Mouse (Mus musculus) CD4-positive, CD25-positive, alpha-beta regulatory T cell, adult 4 months (primary cell): ENCODE measurements around the gene Bahcc1. TPM values are rescaled to one million over a fixed set of nuclear protein-coding genes. Genes with fewer than 3 reads are reported as not detected.

Experiments used
- ATAC-seq: one replicate; pipeline ENCODE4 v1.8.0; 2017
- polyA plus RNA-seq, 2 experiments: library from polyadenylated mRNA; unstranded; fragments of 100-300 nt; shearing (Covaris generic); gene quantifications; one replicate each; pipeline ENCODE4 v1.2.1; 2017

Bahcc1 gene
- polyA plus RNA-seq, 2 experiments from 2014 or later, result not detected

GRCm38 (mm10) chr11:120208848-120209247, 23.9 kb upstream of the Bahcc1 start:
- no peak for ATAC-seq

DNA sequence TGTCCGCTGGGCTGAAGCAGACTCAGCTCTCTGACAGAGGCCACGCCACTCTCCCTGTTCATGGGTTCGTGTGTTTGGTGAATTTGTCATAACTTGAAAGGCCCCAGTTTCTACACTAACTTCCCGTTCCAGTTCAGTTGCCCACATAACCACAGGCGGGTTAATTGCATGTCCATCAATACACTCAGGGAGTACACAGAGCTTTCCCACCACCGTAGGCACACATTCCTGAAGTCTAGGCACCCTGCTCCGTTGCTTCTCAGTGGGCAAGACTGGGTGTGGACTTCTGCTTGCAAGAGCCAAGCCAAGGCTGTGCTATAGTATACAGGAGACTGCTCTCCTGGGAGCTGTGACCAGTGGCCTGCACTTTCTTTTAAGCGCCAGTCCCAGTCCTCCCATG, 23.3 kb upstream of the Bahcc1 start:
- no peak for ATAC-seq

DNA sequence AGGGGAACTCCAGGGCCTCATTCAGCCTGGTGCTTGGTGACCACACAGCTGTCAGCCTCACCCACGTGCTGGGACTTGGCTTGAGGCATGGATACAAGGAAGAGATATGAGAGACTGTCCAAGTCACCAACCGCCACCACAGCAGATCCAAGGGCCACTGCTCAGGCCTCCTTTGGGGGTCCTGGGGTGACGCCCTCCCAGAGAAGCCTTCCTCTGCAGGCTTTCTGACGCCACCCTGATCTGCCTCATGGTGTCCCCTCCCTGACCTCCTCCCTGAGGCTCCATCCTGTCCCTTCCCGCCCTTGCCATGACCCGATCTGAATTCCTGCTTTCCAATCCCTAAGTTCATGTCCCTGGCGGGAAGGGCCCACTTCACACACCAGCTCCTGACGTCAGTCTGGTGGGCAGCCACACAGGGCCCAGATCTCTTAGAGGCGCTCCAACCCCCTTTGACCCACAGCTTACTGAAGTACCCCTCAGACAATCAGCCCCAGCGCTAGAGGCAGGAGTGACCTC, 17.0 kb upstream of the Bahcc1 start:
- ATAC-seq, result no peak

- ATAC-seq, result no peak
Observed at GRCm38 (mm10) chr11:120216540-120217324, 16.0 kb upstream of the Bahcc1 start.

- no peak for ATAC-seq
Observed at GRCm38 (mm10) chr11:120218176-120218856, 14.4 kb upstream of the Bahcc1 start.

GRCm38 (mm10) chr11:120218946-120219345, 13.8 kb upstream of the Bahcc1 start:
- ATAC-seq, result no peak

DNA sequence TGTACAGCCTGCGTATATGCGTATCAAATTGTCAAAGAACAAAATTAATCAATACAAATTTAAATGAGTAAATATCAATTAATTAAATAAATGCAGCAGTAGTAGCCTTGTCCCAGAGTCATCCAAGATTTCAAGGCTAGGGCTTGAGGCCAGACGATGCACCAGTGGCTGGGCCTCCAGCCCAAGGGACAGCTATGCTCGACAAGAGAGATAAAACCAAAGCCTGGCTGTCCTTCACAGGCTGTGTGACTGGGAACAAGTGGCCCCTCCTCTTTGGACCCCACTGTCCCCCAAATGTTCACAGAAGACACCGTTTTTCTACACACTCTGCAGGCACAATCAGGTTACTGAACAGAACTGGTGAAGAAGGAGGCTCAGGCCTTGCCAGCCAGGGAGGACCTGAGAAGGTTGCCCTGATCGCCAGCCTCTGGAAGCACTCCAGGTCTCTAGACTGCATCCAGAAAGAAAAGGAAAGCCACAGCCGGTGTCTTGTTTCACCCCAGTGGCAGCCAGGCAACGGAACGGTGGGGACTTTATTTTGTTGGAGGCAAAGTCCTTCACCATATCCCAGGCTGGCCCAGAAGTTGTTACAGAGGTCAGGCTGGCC, 12.7 kb upstream of the Bahcc1 start:
- no peak for ATAC-seq

GRCm38 (mm10) chr11:120220963-120221827, 11.6 kb upstream of the Bahcc1 start:
- no peak for ATAC-seq

- ATAC-seq, result no peak
Observed at GRCm38 (mm10) chr11:120222425-120223104, 10.2 kb upstream of the Bahcc1 start.

DNA sequence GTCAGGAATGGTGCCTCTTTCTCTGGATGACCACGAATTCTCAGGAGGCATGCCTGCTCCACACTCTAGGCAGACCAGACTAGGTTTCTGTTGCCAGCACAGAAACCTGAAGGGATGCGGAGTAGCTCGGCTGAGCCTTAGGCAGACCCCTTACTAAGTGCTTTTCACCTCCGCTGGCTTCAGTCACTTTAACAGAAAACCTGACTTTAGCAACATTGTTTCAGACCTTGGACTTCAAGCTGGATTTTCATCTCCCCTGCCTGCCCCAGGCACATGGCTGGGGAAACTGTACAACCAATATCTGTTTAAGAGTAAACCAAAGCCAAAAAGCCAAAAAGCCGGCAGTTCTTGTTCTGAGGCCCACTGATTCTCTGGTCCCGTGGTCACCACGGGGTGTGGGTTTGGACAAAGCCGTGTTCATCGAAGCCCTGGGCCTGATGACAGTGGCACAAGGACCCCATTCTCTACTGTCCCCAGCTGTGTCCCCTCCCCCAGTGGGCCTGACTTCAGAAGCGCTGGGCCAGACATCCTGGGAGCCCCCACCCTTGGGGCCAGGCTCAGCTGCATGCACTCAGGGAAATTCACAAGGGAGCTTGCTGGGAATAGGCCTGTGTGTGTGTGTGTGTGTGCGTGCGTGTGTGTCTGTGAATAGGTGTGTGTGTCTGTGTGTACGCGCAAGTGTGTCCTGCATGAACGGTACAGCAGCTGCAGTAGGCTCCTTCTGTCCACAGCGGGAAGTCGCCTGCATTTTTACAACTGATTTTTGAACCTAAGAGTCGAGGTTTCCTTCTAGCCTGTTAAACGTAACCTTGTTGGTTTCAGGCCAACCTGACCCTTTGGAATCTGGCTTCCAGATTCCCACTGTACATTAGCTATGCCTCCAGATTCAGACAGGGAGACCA, 8.9 kb upstream of the Bahcc1 start:
- no peak for ATAC-seq

DNA sequence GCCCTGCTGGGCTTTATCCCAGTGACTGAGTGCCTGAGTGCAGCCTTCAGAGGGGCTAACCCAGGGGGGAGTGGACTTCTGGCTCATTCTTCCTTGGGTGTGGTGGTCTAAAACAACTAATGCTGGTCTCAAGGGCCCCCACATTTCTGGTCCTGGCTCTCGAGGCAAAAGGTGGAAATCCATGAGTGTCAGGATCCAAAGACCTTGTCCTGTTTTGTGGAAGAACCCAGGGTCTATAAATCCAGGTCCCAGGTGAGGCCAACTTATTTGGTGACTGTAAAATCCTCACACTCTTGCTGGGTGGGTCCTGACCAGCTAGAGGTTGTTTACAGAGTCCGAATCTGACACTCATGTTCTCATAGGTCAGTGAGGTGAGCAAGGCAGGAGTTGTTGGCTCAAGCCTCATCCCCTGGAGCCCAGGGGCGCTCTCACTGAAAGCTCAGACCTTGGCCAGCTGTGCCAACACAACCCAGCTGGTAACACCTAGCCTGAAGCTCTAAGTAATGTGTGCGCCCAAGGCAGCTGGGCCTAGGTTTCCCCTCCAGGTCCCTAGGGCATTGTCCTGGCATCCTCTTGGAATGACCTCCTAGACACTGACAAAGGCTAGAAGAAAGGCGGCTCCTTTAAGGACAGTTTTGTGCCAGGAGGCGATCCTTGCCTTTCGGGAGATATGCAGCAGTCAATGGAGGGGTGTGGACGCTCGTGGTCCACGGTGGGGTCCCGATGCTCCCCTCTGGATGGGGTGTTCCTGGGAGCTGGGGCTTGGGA, 8.1 kb upstream of the Bahcc1 start:
- ATAC-seq, result no peak

DNA sequence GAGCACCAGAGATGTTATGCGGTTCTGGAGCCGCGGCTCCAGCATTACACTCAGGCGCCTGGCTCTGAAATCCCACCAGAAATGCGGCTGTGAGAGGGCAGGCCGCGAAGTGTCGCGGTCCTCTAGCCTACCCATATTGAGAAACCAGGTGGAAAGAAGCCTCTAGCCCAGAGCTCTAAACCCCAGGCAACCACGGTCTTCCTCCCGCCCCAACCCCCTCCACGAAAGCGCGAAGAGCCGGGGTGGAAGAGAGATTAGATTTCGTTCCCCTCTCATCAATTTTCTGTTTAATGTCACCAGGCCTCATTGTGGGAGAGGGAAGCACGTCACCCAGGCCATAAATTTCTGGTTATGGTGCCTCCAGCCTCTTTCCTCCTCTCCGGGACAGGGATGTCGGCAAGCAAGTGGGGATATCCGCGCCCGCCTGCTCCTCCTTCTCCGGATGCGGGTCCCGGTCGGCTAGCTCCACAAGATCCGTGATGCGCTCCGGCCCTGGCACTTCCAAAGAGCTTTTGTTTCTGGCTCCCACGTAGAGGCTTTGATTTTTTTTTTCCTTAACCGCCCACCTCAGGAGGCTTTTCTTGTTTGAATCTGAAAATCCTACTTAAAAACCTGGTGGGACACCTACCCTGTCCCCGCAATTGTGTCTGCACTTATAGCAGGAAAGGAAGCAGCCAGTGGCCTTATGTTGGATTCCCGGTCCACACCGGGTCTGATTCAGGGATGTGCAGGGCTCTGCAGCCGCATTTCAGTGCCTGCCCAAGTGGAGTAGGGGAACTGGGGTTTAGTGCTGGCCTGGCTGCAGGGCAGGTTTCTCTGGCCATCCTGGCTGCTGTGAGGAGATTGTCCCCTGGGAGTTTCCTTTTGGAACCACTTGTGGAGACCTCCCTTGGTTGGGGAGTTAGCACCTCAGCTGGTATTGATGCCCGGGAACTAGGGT, 7.2 kb upstream of the Bahcc1 start:
- ATAC-seq, result no peak

DNA sequence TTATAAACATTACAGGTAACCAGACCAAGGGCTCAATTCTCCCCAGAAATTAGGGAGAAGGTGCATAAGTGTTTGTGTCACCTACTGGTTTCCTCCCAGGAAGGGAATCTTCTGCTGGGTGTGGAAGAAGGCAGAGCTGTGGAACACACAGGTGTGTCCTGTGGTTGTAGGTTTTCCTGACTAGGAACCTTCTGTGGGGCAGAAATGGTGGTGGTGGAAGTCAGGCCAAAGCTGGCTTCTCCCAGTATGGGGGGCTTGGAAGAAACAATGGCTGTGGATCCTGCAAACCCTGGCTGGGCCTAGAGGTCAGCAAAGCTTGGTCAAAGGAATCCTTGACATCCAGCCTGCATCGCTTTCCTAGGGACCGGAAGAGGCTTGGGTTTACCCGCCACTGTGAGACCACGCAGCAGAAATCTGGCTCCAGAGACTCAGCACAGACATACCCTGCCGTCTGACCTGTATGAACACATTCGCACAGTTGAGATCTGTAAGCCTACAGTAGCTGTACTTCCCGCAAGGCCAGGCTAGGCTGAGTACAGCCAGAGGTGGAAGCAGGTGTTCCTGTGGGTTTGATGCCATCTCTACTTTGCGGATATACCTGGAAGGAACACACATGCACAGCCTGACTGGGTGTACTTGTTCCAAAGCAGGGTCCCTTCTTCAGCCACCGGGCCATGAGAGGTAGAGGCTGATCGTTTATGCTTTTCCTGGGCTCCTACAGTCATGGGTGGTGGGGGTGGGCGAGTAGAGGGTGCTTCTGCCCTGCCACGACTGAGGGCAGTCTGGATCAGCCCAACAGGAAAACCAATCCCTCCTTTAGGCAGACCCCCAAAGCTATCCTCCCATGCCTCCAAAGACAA, 6.1 kb upstream of the Bahcc1 start:
- no peak for ATAC-seq

DNA sequence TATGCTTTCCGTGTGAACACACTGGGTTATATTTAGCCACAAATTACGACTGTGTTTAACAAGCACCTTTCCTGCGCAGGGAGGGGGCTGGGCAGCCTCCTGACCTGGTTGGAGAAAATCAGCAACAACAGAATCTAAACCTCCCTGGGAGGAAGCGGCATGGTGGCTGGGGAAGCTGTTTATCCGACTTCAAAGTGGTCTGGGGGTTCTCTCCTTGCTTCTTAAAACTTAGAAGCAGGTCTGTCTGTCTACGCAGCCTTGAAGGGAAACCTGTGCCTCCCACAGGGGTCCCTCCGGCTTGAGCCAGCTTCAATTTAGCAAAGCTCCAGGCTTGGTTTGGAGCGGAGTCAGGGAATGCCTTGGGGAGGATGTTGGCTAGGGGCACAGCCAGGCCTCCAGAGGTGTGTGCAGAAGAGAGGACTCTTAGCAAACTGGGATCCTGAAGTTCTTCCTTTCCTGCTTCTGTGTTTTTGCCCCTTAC, 5.1 kb upstream of the Bahcc1 start:
- no peak for ATAC-seq

DNA sequence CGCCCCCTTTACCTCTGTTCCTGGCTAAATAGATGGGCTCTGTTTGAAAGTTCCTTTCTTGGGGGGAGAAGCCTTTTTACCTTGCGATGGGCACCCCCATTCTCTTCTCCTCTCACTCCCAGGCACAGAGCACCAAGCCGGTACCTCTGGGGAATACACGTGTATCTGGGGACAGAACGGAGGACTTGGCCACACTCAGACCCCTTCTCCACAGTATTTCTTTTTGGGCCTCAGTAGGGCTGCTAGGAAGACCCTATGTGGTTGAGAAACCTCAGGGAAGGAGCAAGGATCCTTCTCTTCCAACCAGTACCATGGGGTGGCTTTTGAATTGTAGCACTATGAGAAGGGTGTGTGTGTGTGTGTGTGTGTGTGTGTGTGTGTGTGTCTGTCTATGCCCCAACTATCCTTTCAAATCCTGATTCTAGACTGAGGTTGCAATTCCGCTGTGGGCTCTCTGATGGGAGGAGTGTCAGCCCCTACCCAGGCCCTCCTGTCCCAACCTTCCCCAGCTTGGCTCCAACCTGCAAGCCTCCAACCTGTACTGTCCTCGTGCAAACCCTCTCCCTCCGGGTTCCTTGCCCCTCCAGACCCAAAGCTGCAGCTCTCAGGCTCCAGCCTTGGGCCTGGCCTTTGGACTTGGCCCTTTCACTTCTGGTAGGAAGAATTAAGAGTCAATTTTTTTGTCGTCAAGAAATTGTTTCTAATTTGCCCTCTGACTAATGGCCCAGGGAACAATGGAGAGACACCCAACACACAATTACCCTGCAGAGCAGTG, 4.4 kb upstream of the Bahcc1 start:
- ATAC-seq, result no peak

DNA sequence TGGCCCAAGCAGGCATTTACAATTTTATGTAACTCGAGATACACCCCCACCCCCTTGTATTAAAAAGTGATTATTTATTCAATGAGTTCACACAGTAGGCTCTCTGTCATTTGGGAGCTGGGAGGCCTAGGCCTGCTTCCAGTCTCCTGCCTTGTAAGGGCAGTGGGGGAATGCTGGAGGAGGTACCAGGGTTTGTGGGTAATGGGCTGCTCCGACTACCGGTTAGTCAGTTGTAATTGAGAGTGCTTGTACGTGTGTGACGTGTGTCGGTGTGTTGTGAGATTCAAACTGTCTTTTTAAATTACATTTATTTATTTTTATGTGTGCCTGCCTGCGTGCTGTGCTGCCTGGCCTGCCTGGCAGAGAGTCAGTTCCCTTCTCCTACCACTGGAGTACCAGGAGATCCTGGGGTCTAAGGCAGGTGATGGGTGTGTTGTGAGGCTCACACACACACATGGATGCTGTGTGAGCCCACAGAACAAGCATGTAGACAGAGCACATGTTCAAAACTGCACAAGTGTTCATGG, 3.8 kb upstream of the Bahcc1 start:
- ATAC-seq, result no peak
